ENCODE assay signal across 25 mouse cellular contexts in the genomic region with DNA sequence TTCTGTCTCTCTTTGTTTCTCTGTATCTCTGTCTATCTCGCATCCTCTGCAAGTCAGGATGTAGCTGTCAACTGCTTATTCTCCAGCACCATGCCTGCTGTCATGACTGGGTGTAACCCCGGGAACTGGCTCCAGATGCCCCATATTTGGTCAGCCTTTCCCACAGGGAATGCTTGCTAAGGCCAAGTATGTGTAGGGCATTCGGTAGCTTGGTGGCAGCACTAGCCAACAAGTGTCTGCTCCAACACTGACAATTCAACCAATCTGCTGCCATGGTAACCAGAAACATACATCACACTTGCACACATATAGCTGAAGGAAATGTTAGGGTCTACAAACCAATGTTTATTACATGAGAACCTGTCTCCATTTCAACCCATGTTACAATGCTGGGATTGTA. TPM values are rescaled to one million over a fixed set of nuclear protein-coding genes. Genes with fewer than 3 reads are reported as not detected.
A peak's percentile ranks its signal among the peaks of the same experiment; 100 is the strongest.
DNase-seq lines count a peak whose midpoint lies in the region; ATAC-seq and TF ChIP-seq lines count a peak whose summit lies in the region.
"Had no signal": no experiment of that assay in that cellular context is flagged by ENCODE, and none has a peak within 500 bp of the region (broad histone marks: within the 10 kb centered on the region; RNA-seq: fewer than 3 reads in every experiment).

No protein-coding gene starts in this region.

- H3K4me2 ChIP-seq in forebrain, postnatal 0 days (ENCODE audit: low read depth): no peak overlapping the region
- H3K4me2 ChIP-seq in forebrain, embryonic 14.5 days (ENCODE audit: low read length): no peak overlapping the region
- H3K4me2 ChIP-seq in hindbrain, postnatal 0 days (ENCODE audit: low read depth, low read length): no peak overlapping the region
- H3K4me2 ChIP-seq in hindbrain, embryonic 11.5 days (replicated peaks; ENCODE audit: low read depth, low read length): no peak overlapping the region
- H3K4me2 ChIP-seq: hindbrain, embryonic 13.5 days; liver, embryonic 13.5 days; lung, embryonic 15.5 days; neural tube, embryonic 13.5 days had no signal

- H3K36me3 ChIP-seq in forebrain, postnatal 0 days (ENCODE audit: insufficient read depth): no peaks in the 10 kb centered on the region
- H3K36me3 ChIP-seq in forebrain, embryonic 14.5 days (ENCODE audit: control insufficient read depth, insufficient read depth, low read length): no peaks in the 10 kb centered on the region
- H3K36me3 ChIP-seq in hindbrain, postnatal 0 days (ENCODE audit: insufficient read depth, low read length): no peaks in the 10 kb centered on the region
- no peaks in the 10 kb centered on the region for H3K36me3 ChIP-seq in hindbrain, embryonic 11.5 days (ENCODE audit: control insufficient read depth, insufficient read depth, low read length)
- H3K36me3 ChIP-seq: embryonic facial prominence, embryonic 10.5 days; hindbrain, embryonic 13.5 days; liver, embryonic 13.5 days; lung, embryonic 15.5 days; midbrain, embryonic 10.5 days; neural tube, embryonic 13.5 days had no signal

- H3K4me3 ChIP-seq in forebrain, postnatal 0 days (ENCODE audit: low read depth, low read length): no peak overlapping the region
- H3K4me3 ChIP-seq in forebrain, embryonic 14.5 days (ENCODE audit: low read depth, low read length): no peak overlapping the region
- H3K4me3 ChIP-seq in hindbrain, postnatal 0 days (ENCODE audit: low read length): no peak overlapping the region
- no peak overlapping the region for H3K4me3 ChIP-seq in hindbrain, embryonic 11.5 days (ENCODE audit: low read depth, low read length)
- H3K4me3 ChIP-seq: embryonic facial prominence, embryonic 10.5 days; hindbrain, embryonic 13.5 days; left cerebral cortex, adult 2 months; liver, embryonic 13.5 days; lung, embryonic 15.5 days; midbrain, embryonic 10.5 days; myocyte; neural tube, embryonic 13.5 days had no signal

- no peak overlapping the region for H3K9ac ChIP-seq in forebrain, postnatal 0 days
- no peak overlapping the region for H3K9ac ChIP-seq in forebrain, embryonic 14.5 days (ENCODE audit: low read length)
- H3K9ac ChIP-seq in hindbrain, postnatal 0 days (replicated peaks; ENCODE audit: low read length): no peak overlapping the region
- H3K9ac ChIP-seq in hindbrain, embryonic 11.5 days (ENCODE audit: low read depth, low read length): no peak overlapping the region
- H3K9ac ChIP-seq: hindbrain, embryonic 13.5 days; liver, embryonic 13.5 days; lung, embryonic 15.5 days; neural tube, embryonic 13.5 days had no signal

- peaks cover 6% of the 10 kb centered on the region; the same call in 1 of the 2 replicates for H3K4me1 ChIP-seq in forebrain, postnatal 0 days (ENCODE audit: insufficient read depth)
- H3K4me1 ChIP-seq in forebrain, embryonic 14.5 days (ENCODE audit: control insufficient read depth, insufficient read depth, low read length): peaks cover 20% of the 10 kb centered on the region
- peaks cover 6% of the 10 kb centered on the region; the same call in 1 of the 2 replicates for H3K4me1 ChIP-seq in hindbrain, postnatal 0 days (ENCODE audit: insufficient read depth, low read length)
- no peaks in the 10 kb centered on the region for H3K4me1 ChIP-seq in hindbrain, embryonic 11.5 days (replicated peaks; ENCODE audit: control insufficient read depth, insufficient read depth, low read length)

- peak; percentile 88 for ATAC-seq in forebrain, postnatal 0 days
- no peak for ATAC-seq in forebrain, embryonic 14.5 days
- peak; percentile 36; the same call in 1 of the 2 replicates for ATAC-seq in hindbrain, postnatal 0 days
- ATAC-seq in hindbrain, embryonic 11.5 days (ENCODE audit: low FRiP score): no peak
- ATAC-seq in megakaryocyte progenitor cell, adult 5-6 weeks (replicated peaks; ENCODE audit: poor library complexity): no peak

- WGBS in forebrain, postnatal 0 days: 78% methylated on average over 3 of the region's 3 CpGs
- WGBS in forebrain, embryonic 14.5 days: 86% methylated on average over 3 of the region's 3 CpGs
- 70% methylated on average over 3 of the region's 3 CpGs for WGBS in hindbrain, postnatal 0 days
- WGBS in hindbrain, embryonic 11.5 days: 79% methylated on average over 3 of the region's 3 CpGs

- TF ChIP-seq POLR2A in brain, embryonic 14.5 days (IDR thresholded peaks at IDR 0.05; ENCODE audit: borderline replicate concordance, extremely low read depth, insufficient read depth, insufficient read length, poor library complexity, severe bottlenecking): no peak

- intact Hi-C loops in heart, postnatal 10 days (cut with DNase I): loop anchor here (1.0 kb wide), 1 partner anchor 22 kb away; a partner anchor contains a TSS

- no peak overlapping the region for H3K27ac ChIP-seq in forebrain, postnatal 0 days (ENCODE audit: low read depth, low read length)
- no peak overlapping the region for H3K27ac ChIP-seq in forebrain, embryonic 14.5 days (ENCODE audit: low read depth, low read length)
- no peak overlapping the region for H3K27ac ChIP-seq in hindbrain, postnatal 0 days
- no peak overlapping the region for H3K27ac ChIP-seq in hindbrain, embryonic 11.5 days (ENCODE audit: low read depth, low read length)
- H3K27ac ChIP-seq: hindbrain, embryonic 13.5 days; kidney, postnatal 0 days; left cerebral cortex, adult 2 months; liver, embryonic 13.5 days; lung, embryonic 15.5 days; macrophage; neural tube, embryonic 13.5 days had no signal

- no peaks in the 10 kb centered on the region; the same call in 1 of the 2 replicates for H3K9me3 ChIP-seq in forebrain, postnatal 0 days (ENCODE audit: low read length)
- H3K9me3 ChIP-seq in forebrain, embryonic 14.5 days (replicated peaks; ENCODE audit: control insufficient read depth, low read length): no peaks in the 10 kb centered on the region; the same call in 1 of the 2 replicates
- H3K9me3 ChIP-seq in hindbrain, postnatal 0 days (ENCODE audit: low read length): no peaks in the 10 kb centered on the region
- H3K9me3 ChIP-seq in hindbrain, embryonic 11.5 days (ENCODE audit: control insufficient read depth, low read length): no peaks in the 10 kb centered on the region
- H3K9me3 ChIP-seq: embryonic facial prominence, embryonic 10.5 days; liver, embryonic 13.5 days; lung, embryonic 15.5 days; neural tube, embryonic 13.5 days had no signal

- TF ChIP-seq CTCF in forebrain, postnatal 0 days (IDR thresholded peaks at IDR 0.05; ENCODE audit: low read depth): peak; percentile 38
- no peak for TF ChIP-seq CTCF in hindbrain, postnatal 0 days (IDR thresholded peaks at IDR 0.05; ENCODE audit: low read depth)
- no peak for TF ChIP-seq CTCF in brain, embryonic 14.5 days (IDR thresholded peaks at IDR 0.05; ENCODE audit: borderline replicate concordance, extremely low read depth, insufficient read depth, insufficient read length)

- H3K27me3 ChIP-seq in forebrain, postnatal 0 days (ENCODE audit: insufficient read depth, low read length): no peaks in the 10 kb centered on the region
- no peaks in the 10 kb centered on the region; the same call in 1 of the 2 replicates for H3K27me3 ChIP-seq in forebrain, embryonic 14.5 days (replicated peaks; ENCODE audit: control insufficient read depth, insufficient read depth, low read length)
- no peaks in the 10 kb centered on the region for H3K27me3 ChIP-seq in hindbrain, postnatal 0 days (ENCODE audit: insufficient read depth, low read length)
- H3K27me3 ChIP-seq in hindbrain, embryonic 11.5 days (ENCODE audit: control insufficient read depth, insufficient read depth, low read length): no peaks in the 10 kb centered on the region
- H3K27me3 ChIP-seq: lung, embryonic 15.5 days had no signal

- DNase-seq in forebrain, postnatal 0 days: peak; percentile 68
- DNase-seq in forebrain, embryonic 14.5 days (ENCODE audit: low spot score): no peak
- peak; percentile 40 for DNase-seq in hindbrain, postnatal 0 days (ENCODE audit: low spot score)
- no peak for DNase-seq in hindbrain, embryonic 11.5 days (ENCODE audit: low spot score)
- peak; percentile 38 for DNase-seq in brain, embryonic 14.5 days (ENCODE audit: low read depth)
- peak; percentile 51 to 59 for DNase-seq in heart, postnatal 10 days
- DNase-seq: adrenal gland, postnatal 25 days; cerebellum, adult 9-11 months; gastrocnemius, postnatal 36 days; kidney, adult 2 months; layer of hippocampus, adult 9-11 months; liver, embryonic 13.5 days; retina, postnatal 1 day; right cerebral cortex, postnatal 25 days; spleen, adult 18-20 months had no signal

RNA-seq across cellular contexts. Expression of a gene that starts 21.8 kb away (rescaled TPM):
- 0.54 and 0.90 TPM in 2 replicates for total RNA-seq in forebrain, postnatal 0 days (2014; rRNA removed)
- polyA plus RNA-seq in forebrain, postnatal 0 days (2015; fragmentation: Nextera tagmentation; extraction: Ambion mirVana): 0.38 and 0.40 TPM in 2 replicates
- 0.89 and 0.98 TPM in 2 replicates for polyA plus RNA-seq in forebrain, embryonic 14.5 days (2014; fragmentation: Nextera tagmentation; extraction: Ambion mirVana)
- 0.11 and 0.16 TPM in 2 replicates for total RNA-seq in hindbrain, postnatal 0 days (2014; rRNA removed)
- polyA plus RNA-seq in hindbrain, postnatal 0 days (2015; fragmentation: Nextera tagmentation; extraction: Ambion mirVana): 0.08 TPM in 2 replicates
- 0.11 and 0.19 TPM in 2 replicates for polyA plus RNA-seq in hindbrain, embryonic 11.5 days (2014; fragmentation: Nextera tagmentation; extraction: Ambion mirVana)
- 0.67 and 0.97 TPM in 2 replicates for polyA plus RNA-seq in brain, embryonic 14.5 days (2012; rRNA removed)
- total RNA-seq in heart, postnatal 10 days (2021): under 1 TPM; 0.64 to 0.65 TPM
- total RNA-seq in megakaryocyte progenitor cell, adult 5-6 weeks (2015): not detected in 2 replicates
- 0.07 TPM in 1 of 2 replicates, not detected in the other for total RNA-seq in megakaryocyte progenitor cell, adult 5-6 weeks (2017)
- polyA plus RNA-seq: liver, embryonic 13.5 days; macrophage; myocyte had no signal

Comparison
In these comparisons a context has a peak if more than half of its experiments do, and no peak if none do; other contexts are left out.
1. ATAC-seq: peak in forebrain, postnatal 0 days (single experiment) and hindbrain, postnatal 0 days (single experiment); none in forebrain, embryonic 14.5 days (single experiment), hindbrain, embryonic 11.5 days (single experiment) and megakaryocyte progenitor cell, adult 5-6 weeks (single experiment).
2. DNase-seq: peak in forebrain, postnatal 0 days (single experiment), hindbrain, postnatal 0 days (single experiment), brain, embryonic 14.5 days (single experiment) and heart, postnatal 10 days (2 of 2); none in forebrain, embryonic 14.5 days (single experiment) and hindbrain, embryonic 11.5 days (single experiment).